9 mouse cellular contexts compared by ENCODE assay signal in genomic region chr9:63958337-63959030, GRCm38 (mm10).
DNase-seq lines count a peak whose midpoint lies in the region; ATAC-seq and TF ChIP-seq lines count a peak whose summit lies in the region.
"Had no signal": no experiment of that assay in that cellular context is flagged by ENCODE, and none has a peak within 500 bp of the region (broad histone marks: within the 10 kb centered on the region; RNA-seq: fewer than 3 reads in every experiment).

No protein-coding gene starts in this region.

- DNase-seq in adrenal gland, adult 2 months = peak; percentile 86
- DNase-seq in adrenal gland, postnatal 4 days (ENCODE audit: low spot score in 2 of 2) = no peak
- no peak for DNase-seq in layer of hippocampus, adult 11-12 months (ENCODE audit: low spot score)

- no peak for TF ChIP-seq CTCF in embryonic fibroblast, embryonic 13.5 days (IDR thresholded peaks at IDR 0.05; ENCODE audit: borderline replicate concordance, insufficient read depth, low read length)

- peaks cover 27% of the 10 kb centered on the region for H3K4me1 ChIP-seq in embryonic fibroblast, embryonic 13.5 days (ENCODE audit: control insufficient read depth, insufficient read depth, low read length)
- peaks cover 54% of the 10 kb centered on the region for H3K4me1 ChIP-seq in hindbrain, embryonic 12.5 days
- peaks cover 82% of the 10 kb centered on the region for H3K4me1 ChIP-seq in limb, embryonic 15.5 days
- H3K4me1 ChIP-seq in neural tube, embryonic 14.5 days (ENCODE audit: control insufficient read depth, insufficient read depth, low read length) = peaks cover 26% of the 10 kb centered on the region

- H3K4me3 ChIP-seq in embryonic fibroblast, embryonic 13.5 days (ENCODE audit: insufficient read depth, low read length) = no peak overlapping the region
- no peak overlapping the region for H3K4me3 ChIP-seq in hindbrain, embryonic 12.5 days
- peak overlapping the region; percentile 9 for H3K4me3 ChIP-seq in limb, embryonic 15.5 days
- H3K4me3 ChIP-seq in neural tube, embryonic 14.5 days (ENCODE audit: low read depth, low read length) = no peak overlapping the region
- H3K4me3 ChIP-seq: myocyte had no signal

- no peaks in the 10 kb centered on the region for H3K36me3 ChIP-seq in hindbrain, embryonic 12.5 days
- H3K36me3 ChIP-seq in limb, embryonic 15.5 days = peaks cover 4% of the 10 kb centered on the region
- H3K36me3 ChIP-seq in neural tube, embryonic 14.5 days (ENCODE audit: control insufficient read depth, insufficient read depth, low read length) = no peaks in the 10 kb centered on the region

- H3K27me3 ChIP-seq in hindbrain, embryonic 12.5 days = no peaks in the 10 kb centered on the region
- H3K27me3 ChIP-seq in limb, embryonic 15.5 days = no peaks in the 10 kb centered on the region
- H3K27me3 ChIP-seq in neural tube, embryonic 14.5 days (ENCODE audit: control insufficient read depth, insufficient read depth, low read length) = no peaks in the 10 kb centered on the region

- WGBS in hindbrain, embryonic 12.5 days = 15% methylated on average over 15 of the region's 15 CpGs
- 11% methylated on average over 15 of the region's 15 CpGs for WGBS in limb, embryonic 15.5 days
- WGBS in neural tube, embryonic 14.5 days = 23% methylated on average over 15 of the region's 15 CpGs

- ATAC-seq in hindbrain, embryonic 12.5 days (ENCODE audit: low FRiP score) = no peak
- no peak; the same call in 1 of the 2 replicates for ATAC-seq in limb, embryonic 15.5 days (ENCODE audit: insufficient number of reproducible peaks, low FRiP score, low TSS enrichment, low read depth)
- no peak for ATAC-seq in neural tube, embryonic 14.5 days (ENCODE audit: low read depth)
- no peak for ATAC-seq in megakaryocyte progenitor cell, adult 5-6 weeks (replicated peaks; ENCODE audit: poor library complexity)

- H3K27ac ChIP-seq in embryonic fibroblast, embryonic 13.5 days (ENCODE audit: insufficient read depth, low read length) = peak overlapping the region; percentile 82
- H3K27ac ChIP-seq in hindbrain, embryonic 12.5 days = peak overlapping the region; percentile 79
- H3K27ac ChIP-seq in limb, embryonic 15.5 days = peak overlapping the region; percentile 87
- peak overlapping the region; percentile 2; the same call in 1 of the 2 replicates for H3K27ac ChIP-seq in neural tube, embryonic 14.5 days (ENCODE audit: low read depth, low read length)

- 0 out of 2 replicates have a peak overlapping the region, but pooled peaks have one; percentile 19 for H3K9ac ChIP-seq in hindbrain, embryonic 12.5 days
- no peak overlapping the region for H3K9ac ChIP-seq in limb, embryonic 15.5 days
- H3K9ac ChIP-seq in neural tube, embryonic 14.5 days (replicated peaks; ENCODE audit: low read depth, low read length) = no peak overlapping the region

- no peaks in the 10 kb centered on the region for H3K9me3 ChIP-seq in hindbrain, embryonic 12.5 days (replicated peaks)
- no peaks in the 10 kb centered on the region for H3K9me3 ChIP-seq in limb, embryonic 15.5 days
- H3K9me3 ChIP-seq in neural tube, embryonic 14.5 days (ENCODE audit: control insufficient read depth, low read length) = no peaks in the 10 kb centered on the region

- H3K4me2 ChIP-seq in hindbrain, embryonic 12.5 days (replicated peaks) = peak overlapping the region; percentile 15; the same call in 1 of the 2 replicates
- H3K4me2 ChIP-seq in limb, embryonic 15.5 days = peak overlapping the region; percentile 39
- no peak overlapping the region for H3K4me2 ChIP-seq in neural tube, embryonic 14.5 days (ENCODE audit: low read depth, low read length)

- TF ChIP-seq POLR2A in embryonic fibroblast, embryonic 13.5 days (IDR thresholded peaks at IDR 0.05; ENCODE audit: low read depth, low read length) = peak; percentile 53; the same call in 1 of the 2 replicates

Comparison
In these comparisons a context has a peak if more than half of its experiments do, and no peak if none do; other contexts are left out.
1. H3K27ac ChIP-seq: peak in every context shown above with its lines; median percentile 87 in limb, embryonic 15.5 days; 82 in embryonic fibroblast, embryonic 13.5 days; 79 in hindbrain, embryonic 12.5 days; 2 in neural tube, embryonic 14.5 days.